ENCODE assay signal across 37 mouse cellular contexts in genomic region chr3:107229221-107229620, GRCm38 (mm10). TPM values are rescaled to one million over a fixed set of nuclear protein-coding genes. Genes with fewer than 3 reads are reported as not detected.
DNase-seq lines count a peak whose midpoint lies in the region; ATAC-seq and TF ChIP-seq lines count a peak whose summit lies in the region.
"Had no signal": no experiment of that assay in that cellular context is flagged by ENCODE, and none has a peak within 500 bp of the region (broad histone marks: within the 10 kb centered on the region; RNA-seq: fewer than 3 reads in every experiment).

No protein-coding gene starts in this region.

- no peak for ATAC-seq in liver, embryonic 11.5 days (replicated peaks; ENCODE audit: low FRiP score)
- ATAC-seq in stomach, embryonic 14.5 days (ENCODE audit: insufficient number of reproducible peaks, insufficient read depth, low FRiP score, low read depth), result no peak
- ATAC-seq: forebrain, embryonic 13.5 days; forebrain, embryonic 16.5 days; hindbrain, embryonic 16.5 days; Patski had no signal

- no peaks in the 10 kb centered on the region for H3K27me3 ChIP-seq in liver, adult 2 months (ENCODE audit: control insufficient read depth, insufficient read depth, low read length)
- no peaks in the 10 kb centered on the region; the same call in 1 of the 2 replicates for H3K27me3 ChIP-seq in liver, embryonic 11.5 days (replicated peaks; ENCODE audit: control insufficient read depth, insufficient read depth, low read length)
- H3K27me3 ChIP-seq in stomach, embryonic 14.5 days (ENCODE audit: control insufficient read depth, insufficient read depth, low read length), result no peaks in the 10 kb centered on the region
- H3K27me3 ChIP-seq: forebrain, embryonic 13.5 days had no signal

- H3K9ac ChIP-seq in liver, adult 2 months (ENCODE audit: low read depth, low read length), result no peak overlapping the region
- H3K9ac ChIP-seq in liver, embryonic 11.5 days (ENCODE audit: low read depth, low read length), result no peak overlapping the region
- no peak overlapping the region for H3K9ac ChIP-seq in stomach, embryonic 14.5 days (replicated peaks; ENCODE audit: low read depth, low read length)
- H3K9ac ChIP-seq: forebrain, embryonic 13.5 days; hindbrain, embryonic 13.5 days had no signal

- DNase-seq in liver, adult 2 months (ENCODE audit: extremely low read depth, low read depth, low spot score), result peak; percentile 76
- DNase-seq in liver, embryonic 11.5 days (ENCODE audit: low spot score), result no peak
- DNase-seq in yolk sac, embryonic 10.5 days (ENCODE audit: low spot score), result peak; percentile 56
- no peak for DNase-seq in gastrocnemius, postnatal 36 days
- no peak for DNase-seq in heart, postnatal 10 days
- DNase-seq: B cell, adult 2 months; cerebellum, adult 11 months; cerebellum, adult 8-10 months; cerebellum, postnatal 10 days; cerebellum, postnatal 36 days; embryo, embryonic 11 days; gastrocnemius, postnatal 10 days; heart, adult 11 months; heart, postnatal 36 days had no signal

- H3K4me3 ChIP-seq in liver, adult 2 months (ENCODE audit: insufficient read depth, low read depth, low read length), result no peak overlapping the region
- H3K4me3 ChIP-seq in liver, embryonic 11.5 days (ENCODE audit: low read depth, low read length), result no peak overlapping the region
- H3K4me3 ChIP-seq in brown adipose tissue, adult 24 weeks (ENCODE audit: insufficient read depth, low read depth, low read length), result no peak overlapping the region
- H3K4me3 ChIP-seq in stomach, embryonic 14.5 days (ENCODE audit: low read depth, low read length), result no peak overlapping the region
- H3K4me3 ChIP-seq: forebrain, embryonic 10.5 days; forebrain, embryonic 13.5 days; hindbrain, embryonic 10.5 days; hindbrain, embryonic 13.5 days had no signal

- H3K36me3 ChIP-seq in liver, adult 2 months (ENCODE audit: control insufficient read depth, insufficient read depth, low read length), result no peaks in the 10 kb centered on the region
- H3K36me3 ChIP-seq in liver, embryonic 11.5 days (ENCODE audit: control insufficient read depth, insufficient read depth, low read length), result no peaks in the 10 kb centered on the region
- no peaks in the 10 kb centered on the region for H3K36me3 ChIP-seq in stomach, embryonic 14.5 days (ENCODE audit: control insufficient read depth, insufficient read depth, low read length)
- H3K36me3 ChIP-seq: forebrain, embryonic 10.5 days; G1E; hindbrain, embryonic 10.5 days; hindbrain, embryonic 13.5 days had no signal

- H3K27ac ChIP-seq in liver, adult 2 months (replicated peaks; ENCODE audit: insufficient read depth, low read depth, low read length), result peak overlapping the region; percentile 49
- H3K27ac ChIP-seq in liver, embryonic 11.5 days (ENCODE audit: low read depth, low read length), result no peak overlapping the region
- H3K27ac ChIP-seq in brown adipose tissue, adult 24 weeks (replicated peaks; ENCODE audit: low read depth, low read length), result peak overlapping the region; percentile 89
- H3K27ac ChIP-seq in stomach, embryonic 14.5 days (ENCODE audit: low read length), result peak overlapping the region; percentile 15; the same call in 1 of the 2 replicates
- H3K27ac ChIP-seq: forebrain, embryonic 10.5 days; forebrain, embryonic 13.5 days; hindbrain, embryonic 10.5 days; hindbrain, embryonic 13.5 days had no signal

- no peak for TF ChIP-seq POLR2A in liver, adult 2 months (IDR thresholded peaks at IDR 0.05; ENCODE audit: extremely low read depth, insufficient read depth, low read length)

- no peaks in the 10 kb centered on the region for H3K79me2 ChIP-seq in liver, adult 2 months (ENCODE audit: control insufficient read depth, insufficient read depth, low read length)

- no peak for TF ChIP-seq CTCF in liver, adult 2 months (IDR thresholded peaks at IDR 0.05; ENCODE audit: low read depth, low read length)

- H3K9me3 ChIP-seq in liver, embryonic 11.5 days (ENCODE audit: control insufficient read depth, low read length), result no peaks in the 10 kb centered on the region
- H3K9me3 ChIP-seq in stomach, embryonic 14.5 days (ENCODE audit: control insufficient read depth, low read depth, low read length), result peaks cover 3% of the 10 kb centered on the region; the same call in 1 of the 2 replicates
- H3K9me3 ChIP-seq: forebrain, embryonic 13.5 days; hindbrain, embryonic 13.5 days had no signal

- H3K4me2 ChIP-seq in liver, embryonic 11.5 days, result no peak overlapping the region
- H3K4me2 ChIP-seq in stomach, embryonic 14.5 days (replicated peaks; ENCODE audit: low read depth, low read length), result no peak overlapping the region
- H3K4me2 ChIP-seq: forebrain, embryonic 13.5 days; heart, embryonic 11.5 days; hindbrain, embryonic 13.5 days had no signal

- intact Hi-C loops in gastrocnemius, postnatal 36 days (cut with DNase I), result no loop called here
- intact Hi-C loops in heart, postnatal 10 days (cut with DNase I), result no loop called here

- H3K4me1 ChIP-seq in liver, adult 2 months (ENCODE audit: control insufficient read depth, insufficient read depth, low read length), result peaks cover 19% of the 10 kb centered on the region
- no peaks in the 10 kb centered on the region for H3K4me1 ChIP-seq in liver, embryonic 11.5 days (replicated peaks; ENCODE audit: control insufficient read depth, insufficient read depth, low read length)
- peaks cover 25% of the 10 kb centered on the region for H3K4me1 ChIP-seq in brown adipose tissue, adult 24 weeks (ENCODE audit: control insufficient read depth, insufficient read depth, insufficient read length, low read length)
- H3K4me1 ChIP-seq in stomach, embryonic 14.5 days (ENCODE audit: control insufficient read depth, insufficient read depth, low read length), result 0 out of 2 replicates have a peak, but pooled peaks cover 11% of the 10 kb centered on the region
- H3K4me1 ChIP-seq: forebrain, embryonic 13.5 days had no signal

- WGBS in liver, adult 2 months, result 13% methylated on average over 5 of the region's 5 CpGs
- WGBS in liver, embryonic 11.5 days, result 71% methylated on average over 5 of the region's 5 CpGs
- WGBS in stomach, embryonic 14.5 days, result 57% methylated on average over 5 of the region's 5 CpGs

RNA-seq across cellular contexts. Expression of gene A630076J17Rik, which starts 1.2 kb away (rescaled TPM):
- not detected in 2 replicates for total RNA-seq in liver, adult 2 months (2014; rRNA removed)
- polyA plus RNA-seq in liver, adult 2 months (2012; rRNA removed), result not detected in 2 replicates
- not detected in 2 replicates for polyA plus RNA-seq in liver, embryonic 11.5 days (2014; fragmentation: Nextera tagmentation; extraction: Ambion mirVana)
- polyA plus RNA-seq in brown adipose tissue, adult 24 weeks (2012; ENCODE audit: insufficient read depth, insufficient read length, missing spikeins), result not detected in 2 replicates
- 1.2 and 1.3 TPM in 2 replicates for polyA plus RNA-seq in stomach, embryonic 14.5 days (2014; fragmentation: Nextera tagmentation; extraction: Ambion mirVana)
- not detected for total RNA-seq in gastrocnemius, postnatal 36 days (2021)
- not detected for total RNA-seq in heart, postnatal 10 days (2021)
- total RNA-seq: adrenal gland, adult 18-20 months; adrenal gland, postnatal 36 days; CH12.LX; G1E; gastrocnemius, adult 18-20 months; gastrocnemius, postnatal 10 days; gastrocnemius, postnatal 4 days; heart, adult 8-10 months; heart, postnatal 36 days had no signal
- polyA plus RNA-seq: cortical plate, adult 2 months; embryonic facial prominence, embryonic 14.5 days; forebrain, embryonic 10.5 days; forebrain, embryonic 13.5 days; forebrain, embryonic 16.5 days; G1E; heart, embryonic 11.5 days; hindbrain, embryonic 10.5 days; hindbrain, embryonic 13.5 days; hindbrain, embryonic 16.5 days; Patski had no signal

RNA-seq across cellular contexts. Expression of gene Cym, which starts 7.7 kb away (rescaled TPM):
- 0.09 and 0.13 TPM in 2 replicates for total RNA-seq in liver, adult 2 months (2014; rRNA removed)
- 0.14 TPM in 1 of 2 replicates, not detected in the other for polyA plus RNA-seq in liver, adult 2 months (2012; rRNA removed)
- 0.14 and 0.27 TPM in 2 replicates for polyA plus RNA-seq in liver, embryonic 11.5 days (2014; fragmentation: Nextera tagmentation; extraction: Ambion mirVana)
- polyA plus RNA-seq in brown adipose tissue, adult 24 weeks (2012; ENCODE audit: insufficient read depth, insufficient read length, missing spikeins), result not detected in 2 replicates
- polyA plus RNA-seq in stomach, embryonic 14.5 days (2014; fragmentation: Nextera tagmentation; extraction: Ambion mirVana), result 2,615 and 2,827 TPM in 2 replicates
- total RNA-seq in gastrocnemius, postnatal 36 days (2021), result not detected
- total RNA-seq in heart, postnatal 10 days (2021), result not detected
- total RNA-seq: CH12.LX; G1E; gastrocnemius, adult 18-20 months; gastrocnemius, postnatal 4 days; heart, adult 8-10 months; heart, postnatal 36 days had no signal
- polyA plus RNA-seq: embryonic facial prominence, embryonic 11.5 days; embryonic facial prominence, embryonic 14.5 days; forebrain, embryonic 10.5 days; forebrain, embryonic 16.5 days; G1E; hindbrain, embryonic 10.5 days; Patski had no signal

RNA-seq across cellular contexts. Expression of gene Prok1, which starts 10.3 kb away (rescaled TPM):
- 1.0 and 1.2 TPM in 2 replicates for total RNA-seq in liver, adult 2 months (2014; rRNA removed)
- polyA plus RNA-seq in liver, adult 2 months (2012; rRNA removed), result 4.9 and 5.6 TPM in 2 replicates
- polyA plus RNA-seq in liver, embryonic 11.5 days (2014; fragmentation: Nextera tagmentation; extraction: Ambion mirVana), result not detected in 2 replicates
- polyA plus RNA-seq in brown adipose tissue, adult 24 weeks (2012; ENCODE audit: insufficient read depth, insufficient read length, missing spikeins), result not detected in 2 replicates
- not detected in 2 replicates for polyA plus RNA-seq in stomach, embryonic 14.5 days (2014; fragmentation: Nextera tagmentation; extraction: Ambion mirVana)
- total RNA-seq in gastrocnemius, postnatal 36 days (2021), result not detected
- total RNA-seq in heart, postnatal 10 days (2021), result not detected
- total RNA-seq: CH12.LX; gastrocnemius, adult 18-20 months; heart, adult 8-10 months; heart, postnatal 36 days had no signal
- polyA plus RNA-seq: embryonic facial prominence, embryonic 11.5 days; embryonic facial prominence, embryonic 14.5 days; forebrain, embryonic 10.5 days; forebrain, embryonic 13.5 days; heart, embryonic 11.5 days; heart, embryonic 14.5 days; heart, postnatal 0 days; Patski had no signal

RNA-seq across cellular contexts. Expression of gene Kcna10, which starts 46.4 kb away (rescaled TPM):
- not detected in 2 replicates for total RNA-seq in liver, adult 2 months (2014; rRNA removed)
- polyA plus RNA-seq in liver, adult 2 months (2012; rRNA removed), result not detected in 2 replicates
- not detected in 2 replicates for polyA plus RNA-seq in liver, embryonic 11.5 days (2014; fragmentation: Nextera tagmentation; extraction: Ambion mirVana)
- not detected in 2 replicates for polyA plus RNA-seq in brown adipose tissue, adult 24 weeks (2012; ENCODE audit: insufficient read depth, insufficient read length, missing spikeins)
- polyA plus RNA-seq in stomach, embryonic 14.5 days (2014; fragmentation: Nextera tagmentation; extraction: Ambion mirVana), result not detected in 2 replicates
- not detected for total RNA-seq in gastrocnemius, postnatal 36 days (2021)
- not detected for total RNA-seq in heart, postnatal 10 days (2021)
- total RNA-seq: adrenal gland, adult 18-20 months; adrenal gland, postnatal 10 days; adrenal gland, postnatal 36 days; CH12.LX; gastrocnemius, adult 18-20 months; heart, adult 8-10 months; heart, postnatal 36 days had no signal
- polyA plus RNA-seq: embryonic facial prominence, embryonic 11.5 days; embryonic facial prominence, embryonic 14.5 days; forebrain, embryonic 10.5 days; forebrain, embryonic 13.5 days; forebrain, embryonic 16.5 days; G1E; heart, embryonic 11.5 days; heart, embryonic 14.5 days; heart, postnatal 0 days; hindbrain, embryonic 10.5 days; hindbrain, embryonic 13.5 days; hindbrain, embryonic 16.5 days; Patski had no signal

RNA-seq across cellular contexts. Expression of gene Lamtor5, which starts 49.4 kb away (rescaled TPM):
- 50.9 and 52.1 TPM in 2 replicates for total RNA-seq in liver, adult 2 months (2014; rRNA removed)
- polyA plus RNA-seq in liver, adult 2 months (2012; rRNA removed), result 48.9 and 54.5 TPM in 2 replicates
- 172 and 185 TPM in 2 replicates for polyA plus RNA-seq in liver, embryonic 11.5 days (2014; fragmentation: Nextera tagmentation; extraction: Ambion mirVana)
- 146 and 167 TPM in 2 replicates for polyA plus RNA-seq in brown adipose tissue, adult 24 weeks (2012; ENCODE audit: insufficient read depth, insufficient read length, missing spikeins)
- 196 and 201 TPM in 2 replicates for polyA plus RNA-seq in stomach, embryonic 14.5 days (2014; fragmentation: Nextera tagmentation; extraction: Ambion mirVana)
- total RNA-seq in gastrocnemius, postnatal 36 days (2021), result 10 to 100 TPM; 50.4 to 58.4 TPM
- total RNA-seq in heart, postnatal 10 days (2021), result 10 to 100 TPM; 74.0 to 74.6 TPM

Comparison
In these comparisons a context has a peak if more than half of its experiments do, and no peak if none do; other contexts are left out.
1. DNase-seq: peak in liver, adult 2 months (single experiment) and yolk sac, embryonic 10.5 days (single experiment); none in liver, embryonic 11.5 days (single experiment), gastrocnemius, postnatal 36 days (0 of 2) and heart, postnatal 10 days (0 of 2).
2. RNA of gene Cym, which starts 7.7 kb away (polyA plus RNA-seq): 2,615 to 2,827 TPM in stomach, embryonic 14.5 days; 0.14 to 0.27 TPM in liver, embryonic 11.5 days, 0.14 TPM in liver, adult 2 months and not detected in brown adipose tissue, adult 24 weeks; every median in the first group is over 1,000 times any median in the second.